Mouse (Mus musculus) right cerebral cortex, postnatal 25 days (tissue): ENCODE results near the gene Pmfbp1.

Experiments used
- DNase-seq: peaks from one replicate; pipeline ENCODE4 v3.0.0; 2022

Gene Pmfbp1

DNA sequence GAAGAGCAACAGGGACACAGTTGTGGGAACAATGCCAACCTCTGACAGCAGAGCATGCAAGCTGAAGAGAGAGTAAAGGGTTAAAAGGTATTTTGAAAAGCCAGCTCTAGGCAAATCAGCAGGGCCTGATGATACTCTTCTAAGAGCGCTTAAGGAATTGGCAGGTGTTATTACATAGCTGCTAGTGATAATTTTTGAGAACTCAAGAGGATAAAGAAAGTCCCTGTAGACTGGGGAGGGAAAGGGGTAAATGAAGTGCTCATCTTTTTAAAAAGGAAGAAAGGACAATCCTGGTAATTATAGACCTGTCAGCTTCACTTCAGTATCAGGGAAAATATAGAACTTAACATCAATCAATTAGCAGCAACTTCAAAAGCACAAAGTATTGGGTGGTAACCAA is 9.7 kb downstream of the Pmfbp1 start:
- no peak for DNase-seq

DNA sequence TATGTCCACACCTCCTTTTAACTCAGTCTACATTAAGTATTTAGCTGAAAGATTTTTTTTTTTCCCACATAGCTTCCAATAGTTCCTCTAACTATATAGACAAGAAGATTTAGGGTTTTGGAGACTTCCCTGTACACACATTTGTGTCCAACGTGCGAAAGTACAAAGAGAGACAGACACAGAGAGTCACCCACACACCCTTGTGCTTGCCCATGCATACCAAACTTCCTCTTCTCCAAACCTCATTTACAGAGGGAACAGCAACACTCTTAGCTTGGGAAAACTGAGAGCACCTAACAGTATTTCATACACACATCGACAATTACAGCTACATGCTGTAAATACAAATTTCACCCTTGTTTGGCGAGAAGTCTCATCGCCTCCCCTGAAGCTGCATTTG is 11.7 kb downstream of the Pmfbp1 start:
- DNase-seq = no peak

DNA sequence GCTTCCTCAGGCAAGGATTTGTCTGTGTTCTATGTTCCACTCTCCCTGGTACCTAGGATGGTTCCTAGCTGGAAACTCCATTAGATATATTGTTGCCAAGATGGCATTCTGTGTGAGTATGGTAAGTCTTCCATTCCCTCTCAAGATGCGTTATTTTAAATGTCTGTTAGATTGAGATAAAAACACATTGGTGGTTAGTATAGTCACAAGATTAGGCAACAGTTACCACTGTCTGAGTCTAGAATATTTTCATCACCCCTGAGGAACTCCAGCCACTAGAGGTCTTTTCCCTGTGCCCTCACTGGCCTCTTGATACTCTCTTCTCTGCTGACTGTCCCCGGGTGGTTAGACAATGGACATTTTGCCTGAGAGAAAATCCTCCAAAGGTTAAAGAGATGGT is 30.2 kb downstream of the Pmfbp1 start:
- no peak for DNase-seq

DNA sequence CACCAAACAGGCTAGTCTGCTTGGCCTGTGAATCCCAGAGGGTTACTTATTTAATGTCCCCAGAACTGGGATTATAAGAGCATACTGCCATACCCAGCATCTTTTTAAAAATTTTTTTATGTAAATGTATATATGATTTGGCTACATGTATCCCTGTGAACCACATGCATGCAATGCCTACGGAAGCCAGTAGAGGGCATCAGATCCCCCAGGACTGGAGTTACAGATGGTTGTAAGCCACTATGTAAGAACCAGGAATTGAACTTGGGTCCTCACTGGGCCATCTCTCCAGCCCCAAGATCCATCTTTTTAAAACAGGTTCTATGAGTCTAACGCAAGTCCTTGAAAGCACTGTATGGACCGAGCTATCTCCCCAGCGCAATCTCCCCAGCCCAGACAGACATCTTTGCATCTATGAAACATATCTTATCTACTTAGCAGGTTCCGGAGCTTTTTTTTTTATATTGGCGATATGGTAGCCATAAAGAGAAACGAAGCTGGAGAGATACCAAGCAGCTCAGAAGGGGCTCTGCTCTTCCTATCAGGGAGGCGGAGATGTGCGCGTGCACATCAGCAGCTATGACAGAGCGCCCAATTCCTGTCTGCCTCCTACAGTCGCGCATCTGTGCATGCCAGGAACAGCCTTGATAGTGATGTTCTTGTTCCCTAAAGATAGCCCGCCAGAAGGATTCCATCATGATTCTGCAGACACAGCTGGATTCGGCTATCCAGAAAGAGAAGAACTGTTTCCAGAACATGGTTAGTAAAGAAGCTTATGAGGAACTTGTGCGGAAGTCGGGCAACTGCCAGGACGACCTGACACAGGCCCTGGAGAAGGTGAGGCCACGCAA is 41.5 kb downstream of the Pmfbp1 start:
- no peak for DNase-seq

DNA sequence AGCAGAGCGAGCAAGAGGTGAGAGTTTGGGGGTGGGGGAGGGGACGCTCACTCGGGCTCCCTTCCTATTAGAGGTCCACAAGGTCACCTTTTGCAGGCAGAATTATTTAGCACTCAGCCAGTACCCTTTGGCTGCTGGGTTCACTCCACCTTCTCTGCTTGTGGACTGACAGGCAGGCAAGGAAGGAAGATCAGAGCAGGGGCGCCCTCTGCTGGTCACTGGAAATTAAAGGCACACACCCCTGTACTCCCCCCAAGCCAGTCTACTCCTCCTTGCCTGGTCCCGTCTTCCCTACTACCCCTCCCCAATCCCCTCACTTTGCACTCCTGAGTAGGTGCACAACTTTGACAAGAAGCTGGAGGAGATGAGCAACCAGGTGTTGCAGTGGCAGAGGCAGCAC is 42.9 kb downstream of the Pmfbp1 start:
- peak; percentile 78 for DNase-seq

DNA sequence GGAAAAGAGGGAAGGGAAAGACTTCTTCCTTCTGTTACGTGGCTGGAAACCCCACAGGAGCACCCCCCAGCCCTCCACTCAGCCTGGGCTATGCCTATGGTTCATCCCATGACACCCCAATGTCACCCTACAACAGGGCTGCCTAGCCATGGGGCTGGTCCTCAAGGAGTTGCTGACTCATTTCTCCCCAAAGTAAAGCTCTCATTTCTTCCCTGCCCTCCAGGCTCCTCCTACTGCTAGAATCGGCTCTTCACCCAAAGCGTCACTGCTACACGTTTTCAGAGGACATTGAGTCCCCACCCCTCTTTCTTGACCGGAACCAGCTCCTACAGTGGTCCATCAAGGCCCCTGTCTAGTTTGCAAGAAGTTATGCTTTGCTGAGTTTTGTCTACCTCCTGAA is 48.3 kb downstream of the Pmfbp1 start:
- no peak for DNase-seq

DNA sequence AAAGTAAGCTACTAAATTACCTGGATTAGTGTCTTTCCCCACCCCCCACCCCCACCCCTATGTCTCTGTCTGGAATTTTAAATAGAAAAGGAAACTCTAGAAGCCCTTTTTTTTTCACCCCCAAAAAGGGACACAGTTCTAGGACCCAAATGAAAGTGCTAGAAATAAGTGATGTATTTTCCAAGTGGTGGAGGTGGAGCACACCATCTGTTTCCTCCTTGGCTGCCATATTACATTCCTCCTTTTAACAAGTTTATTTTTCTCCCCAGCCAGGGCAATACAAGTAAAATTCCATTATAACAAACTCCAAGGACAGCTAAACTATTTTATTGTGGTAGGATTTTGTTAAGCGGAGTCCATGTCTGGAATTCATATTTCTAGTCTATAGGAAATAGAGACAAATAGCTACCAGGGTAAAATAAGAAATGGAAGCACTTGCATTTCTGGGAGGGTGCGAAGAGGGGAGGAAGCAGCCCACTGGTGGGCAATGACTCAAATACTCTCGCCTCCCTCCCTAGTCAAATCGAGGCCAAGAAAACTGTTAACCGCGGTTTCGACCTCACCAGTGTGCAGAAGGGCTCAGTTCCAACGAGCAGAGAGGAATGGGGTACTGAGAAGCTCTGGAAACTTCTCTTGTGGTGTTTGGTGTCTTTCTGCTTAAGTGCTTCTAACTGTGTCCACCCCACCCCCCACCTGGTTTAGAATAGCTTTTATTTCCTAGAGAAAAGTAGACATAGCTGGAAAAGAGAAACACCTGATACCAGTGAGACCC is 49.1 kb downstream of the Pmfbp1 start:
- no peak for DNase-seq

DNA sequence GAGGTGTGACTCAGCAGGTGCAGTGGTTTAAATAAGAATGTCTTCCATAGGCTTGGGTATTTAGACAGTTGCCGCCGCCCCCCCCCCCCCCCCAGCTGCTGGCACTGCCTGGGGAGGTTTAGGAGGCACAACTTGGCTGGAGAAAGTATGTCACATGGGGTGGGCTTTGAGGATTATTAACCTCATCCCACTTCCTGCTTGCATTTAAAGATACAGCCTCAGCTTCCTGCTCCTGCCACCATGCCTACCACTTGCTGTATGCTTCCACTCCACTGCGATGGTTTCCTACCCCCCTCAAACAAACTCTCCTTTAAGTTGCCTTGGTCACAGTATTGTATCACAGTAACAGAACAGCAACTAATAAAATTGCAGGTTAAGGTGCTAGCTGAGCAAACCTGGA is 50.2 kb downstream of the Pmfbp1 start:
- no peak for DNase-seq

DNA sequence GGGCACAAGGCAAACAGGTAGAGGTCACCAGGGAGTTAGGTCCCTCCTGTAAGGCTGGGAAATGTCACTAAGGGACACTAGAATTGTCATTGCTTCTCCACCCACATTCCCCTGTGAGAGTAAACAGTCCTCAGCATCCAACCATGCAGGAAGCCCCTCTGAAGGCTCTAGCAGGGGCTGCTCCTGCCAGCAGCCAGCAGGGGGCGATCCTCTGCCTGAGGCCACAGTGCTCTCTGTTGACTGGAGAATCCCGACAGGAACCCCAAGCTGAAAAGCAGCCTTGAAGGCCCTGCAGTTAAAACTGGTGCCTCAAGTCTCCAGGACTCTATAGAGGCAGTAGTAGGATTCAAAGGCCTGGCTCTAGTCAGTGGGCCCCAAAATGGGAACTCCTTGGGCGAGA is 57.8 kb downstream of the Pmfbp1 start:
- no peak for DNase-seq

DNA sequence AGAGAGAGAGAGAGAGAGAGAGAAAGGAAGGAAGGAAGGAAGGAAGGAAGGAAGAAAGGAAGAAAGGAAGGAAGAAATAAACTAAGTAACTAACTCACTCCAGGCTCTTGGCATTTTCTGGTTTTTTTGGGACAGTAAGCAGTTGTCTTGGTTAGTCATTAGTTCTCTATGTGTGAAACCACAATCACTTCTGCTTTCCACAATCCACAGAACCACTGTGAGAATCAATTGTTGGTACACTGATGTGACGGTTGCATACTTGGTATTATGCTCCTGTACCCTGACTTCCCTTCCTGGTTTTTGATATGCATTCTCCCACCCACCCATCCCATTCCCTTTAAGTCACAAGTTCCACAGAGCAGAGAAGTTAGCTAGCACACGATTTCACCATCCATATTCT is 70.1 kb downstream of the Pmfbp1 start:
- no peak for DNase-seq

DNA sequence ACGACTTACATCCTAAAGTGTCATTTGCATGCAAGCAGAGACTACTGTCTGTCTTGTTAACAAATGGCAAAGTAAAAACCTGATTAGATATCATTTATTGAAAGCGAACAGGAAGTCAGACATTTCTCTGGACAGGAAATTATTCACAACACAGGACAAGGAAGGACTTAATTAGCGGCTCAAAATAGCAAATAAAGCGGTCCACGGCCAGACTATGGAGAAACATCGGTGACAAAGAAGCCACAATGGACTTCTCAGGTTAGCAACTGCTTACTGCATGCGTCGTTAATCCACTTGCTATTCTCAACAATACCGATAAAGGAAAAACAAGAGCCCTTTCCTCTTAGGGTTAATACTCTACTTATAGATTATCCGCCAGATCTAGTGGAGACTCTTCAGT is 70.9 kb downstream of the Pmfbp1 start:
- no peak for DNase-seq

DNA sequence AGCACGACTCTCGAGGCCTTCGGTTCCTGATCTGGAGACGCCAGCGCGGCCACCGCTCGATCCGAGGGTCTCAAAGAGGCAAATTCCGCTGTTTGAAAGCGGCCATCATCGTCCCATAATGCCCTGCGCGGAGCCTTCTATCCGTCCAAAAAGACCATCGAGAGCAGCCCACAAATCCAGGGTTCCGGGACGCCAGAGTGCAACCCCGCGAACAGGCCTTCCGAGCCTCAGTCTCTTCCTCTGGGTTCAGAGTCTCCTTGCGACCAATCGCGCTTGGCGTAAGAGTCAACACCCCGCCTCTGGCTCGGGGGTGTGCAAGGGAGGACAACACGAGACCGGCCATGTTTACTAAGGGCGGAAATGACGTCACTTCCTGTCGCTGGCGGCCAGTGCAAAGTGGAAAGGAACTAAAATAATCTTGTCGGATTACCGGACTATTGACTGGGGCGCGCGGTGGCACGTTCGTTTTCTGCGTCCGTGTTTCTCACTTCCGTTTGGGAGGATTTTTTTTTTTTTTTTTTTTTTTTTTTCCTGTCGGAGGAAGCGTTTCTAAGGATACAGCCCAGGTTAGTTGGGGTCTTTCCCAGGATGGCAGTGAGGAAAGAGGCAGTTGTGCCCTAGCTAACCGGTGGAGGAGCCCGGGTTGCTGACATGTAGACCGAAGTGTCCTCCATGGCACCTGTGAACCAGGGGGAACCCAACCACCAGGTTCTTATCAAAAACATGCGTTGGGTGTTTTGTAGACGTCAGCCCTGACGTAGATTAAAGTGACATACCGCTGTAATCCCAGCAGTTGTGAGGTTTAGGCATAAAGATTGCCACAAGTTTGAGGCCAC is 71.9 kb downstream of the Pmfbp1 start, which contains the start of the genes Dhx38 and Txnl4b:
Gene Dhx38 (minus strand): TSS at position 364 of the 836 bp plus-strand sequence.
Gene Txnl4b (plus strand): TSS at position 395 of the 836 bp plus-strand sequence.
- DNase-seq = peak; percentile 99

DNA sequence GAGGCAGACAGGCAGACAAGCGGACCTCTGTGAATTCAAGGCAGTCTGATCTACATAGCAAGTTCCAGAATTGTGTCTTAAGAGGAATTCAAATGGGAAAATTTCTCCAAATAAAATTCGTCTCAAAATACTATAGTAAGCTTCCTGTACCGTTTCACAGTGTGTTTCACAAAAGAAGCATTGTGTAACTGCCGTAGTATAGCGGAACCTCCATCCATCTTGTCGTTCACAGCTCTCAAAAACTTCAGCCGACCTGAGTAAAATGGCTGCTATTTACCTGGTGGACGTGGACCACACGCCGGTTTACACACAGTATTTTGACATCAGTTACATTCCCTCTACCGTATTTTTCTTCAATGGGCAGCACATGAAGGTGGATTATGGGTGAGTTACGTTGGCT is 77.3 kb downstream of the Pmfbp1 start:
- no peak for DNase-seq

DNA sequence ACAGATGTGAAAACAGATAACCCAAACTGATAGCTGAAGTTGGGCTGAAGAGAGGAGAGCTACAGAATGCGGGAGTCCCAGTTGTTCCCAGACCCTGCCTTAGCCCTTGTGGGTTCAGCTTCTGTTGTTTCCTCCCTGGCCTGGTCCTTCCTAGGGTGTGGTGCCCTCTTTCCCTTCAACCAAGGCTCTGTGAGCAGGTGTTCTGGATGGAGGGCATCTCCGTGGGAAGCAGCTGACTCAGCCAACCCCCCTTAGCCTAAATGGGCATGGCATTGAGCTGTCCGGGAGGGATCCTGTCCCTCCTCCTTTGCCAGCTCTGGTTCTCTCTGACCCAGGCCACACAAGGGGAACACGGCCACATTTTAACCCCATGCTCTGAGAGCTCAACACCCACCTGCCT is 82.5 kb downstream of the Pmfbp1 start:
- no peak for DNase-seq

DNA sequence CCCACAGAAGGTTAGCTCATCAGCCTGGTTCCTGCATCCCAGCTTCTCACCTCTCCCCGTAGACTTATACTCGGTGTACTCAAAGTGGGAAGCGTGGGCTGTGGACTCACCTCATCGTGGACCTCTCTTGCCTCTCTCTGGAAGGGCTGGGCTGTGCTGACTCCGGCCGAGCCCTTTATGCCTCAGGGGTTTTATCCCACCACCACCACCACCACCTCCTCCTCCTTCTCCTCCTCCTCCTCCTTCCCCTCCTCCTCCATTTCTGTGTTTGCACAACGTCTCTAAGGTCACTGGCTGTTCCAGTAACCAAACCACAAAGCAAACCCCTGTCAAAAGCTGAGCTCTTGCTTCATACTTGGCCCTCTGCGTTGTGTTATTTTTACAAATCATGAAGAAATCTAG is 85.1 kb downstream of the Pmfbp1 start, which contains the start of gene Hp:
Gene Hp (minus strand): TSS at position 273 of the 402 bp plus-strand sequence.
- DNase-seq = no peak

DNA sequence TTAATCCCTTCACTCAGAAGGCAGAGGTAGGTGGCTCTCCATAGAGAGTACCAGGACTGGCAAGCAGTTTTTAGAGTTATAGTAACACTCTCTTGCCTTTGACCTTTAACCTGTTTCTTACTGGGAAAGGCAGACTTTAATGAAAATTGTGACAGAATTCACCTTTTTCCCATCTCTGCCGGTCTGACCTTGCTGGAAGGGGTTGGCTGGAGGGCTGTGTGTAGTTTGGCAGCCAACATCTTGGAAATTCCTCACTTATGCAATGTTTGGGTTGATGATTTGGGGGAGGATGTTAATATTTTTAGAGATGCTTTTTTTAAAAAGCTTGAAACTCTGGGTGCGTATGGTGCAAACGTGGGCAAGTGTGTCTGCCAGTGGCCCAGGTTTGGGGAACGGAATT is 90.5 kb downstream of the Pmfbp1 start:
- DNase-seq = no peak

DNA sequence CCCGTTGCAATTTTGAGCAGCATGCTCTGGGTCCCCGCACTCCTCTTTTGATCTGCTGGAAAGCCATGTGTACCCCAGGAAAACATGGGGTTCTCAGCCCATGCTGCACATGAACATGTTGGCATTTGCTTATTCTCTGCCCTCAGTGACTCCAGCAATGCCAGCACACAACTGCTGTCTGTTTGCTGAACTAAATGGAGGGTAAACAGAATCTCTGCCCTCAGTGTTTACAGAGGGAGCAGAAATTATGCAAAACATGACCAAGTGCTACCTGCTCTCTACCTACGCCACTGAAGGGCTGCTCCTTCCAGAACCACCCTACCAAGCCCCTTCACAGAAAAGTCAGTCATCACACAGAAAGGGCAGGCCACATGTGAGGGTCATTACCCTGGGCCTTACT is 91.0 kb downstream of the Pmfbp1 start:
- DNase-seq = no peak

DNA sequence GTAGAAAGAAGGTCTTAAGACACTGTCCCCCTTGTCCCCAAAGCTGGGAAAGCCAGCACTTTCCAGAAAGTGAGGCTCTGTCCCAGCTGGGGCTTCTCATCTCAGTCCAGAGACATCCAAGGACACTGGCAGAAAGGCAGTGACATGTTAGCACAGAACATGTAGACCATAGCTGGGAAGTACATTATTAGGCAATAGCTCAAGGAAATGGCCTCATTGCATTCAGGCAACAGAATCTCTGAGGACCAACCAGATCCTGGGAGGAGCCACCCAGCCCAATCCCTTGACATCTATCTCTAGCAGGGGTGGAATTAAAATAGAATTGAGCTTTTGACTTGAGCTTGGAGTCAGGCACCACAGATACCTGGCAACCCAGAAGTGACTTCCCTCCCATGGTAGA is 91.8 kb downstream of the Pmfbp1 start:
- DNase-seq = no peak

DNA sequence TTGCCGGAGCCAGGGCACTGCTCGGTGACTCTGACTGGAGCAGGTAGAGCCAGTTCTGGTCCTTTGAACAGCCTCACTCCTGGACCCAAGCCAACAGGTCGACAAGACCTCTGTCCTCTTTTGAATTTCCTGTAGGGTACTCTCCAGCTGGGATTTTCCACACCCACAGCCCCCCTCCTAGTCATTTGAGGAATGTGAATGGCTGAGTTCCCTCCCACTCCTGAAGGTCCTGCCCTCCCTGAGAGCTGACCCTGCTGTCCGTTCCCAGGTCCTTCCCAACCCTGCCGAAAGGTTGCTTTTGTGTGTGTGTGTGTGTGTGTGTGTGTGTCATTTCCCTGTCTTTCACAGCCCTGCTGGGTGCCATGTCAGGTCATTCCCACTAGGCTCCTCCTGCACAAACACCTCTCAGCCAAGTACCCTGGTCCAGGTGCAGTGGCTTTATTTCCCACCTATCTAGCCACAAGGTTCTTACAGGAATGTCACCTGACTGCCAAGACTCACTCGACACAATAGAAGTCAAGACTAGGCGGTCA is 93.2 kb downstream of the Pmfbp1 start:
- DNase-seq = no peak

DNA sequence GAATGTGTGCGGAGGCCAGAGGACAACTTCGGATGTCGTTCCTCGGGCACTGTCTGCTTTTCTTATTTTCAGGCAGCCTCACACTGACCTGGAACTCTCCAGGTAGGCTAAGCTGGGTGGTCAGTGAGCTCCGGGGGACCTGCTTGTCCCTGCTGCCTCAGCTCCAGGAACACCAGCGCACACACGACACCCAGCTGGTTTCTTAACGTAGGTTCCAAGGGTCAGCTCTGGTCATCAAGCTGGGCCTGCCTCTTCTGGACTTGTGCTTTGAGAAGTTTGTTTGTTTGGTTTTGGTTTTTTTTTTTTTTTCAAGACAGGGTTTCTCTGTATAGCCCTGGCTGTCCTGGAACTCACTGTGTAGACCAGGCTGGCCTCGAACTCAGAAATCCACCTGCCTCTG is 97.1 kb downstream of the Pmfbp1 start:
- DNase-seq = no peak

DNA sequence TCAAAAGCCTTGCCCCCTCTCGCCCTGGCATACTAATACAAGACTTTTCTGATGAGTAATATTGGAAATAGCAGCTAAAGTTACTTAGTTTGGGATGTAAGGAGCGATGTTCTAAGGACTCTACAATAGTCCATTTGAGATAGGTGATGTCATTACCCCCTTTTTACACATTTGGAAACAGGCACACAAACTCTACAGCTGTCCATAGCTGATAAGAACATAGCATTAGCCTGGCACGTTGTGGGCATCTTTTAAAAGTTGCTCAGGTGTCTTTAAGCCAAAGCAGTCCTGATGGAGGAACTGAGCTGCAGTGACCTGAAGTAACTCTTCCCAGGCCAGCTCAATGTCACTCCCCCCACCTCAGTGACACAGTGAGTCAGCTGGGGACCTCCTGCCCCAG is 97.5 kb downstream of the Pmfbp1 start:
- no peak for DNase-seq

DNA sequence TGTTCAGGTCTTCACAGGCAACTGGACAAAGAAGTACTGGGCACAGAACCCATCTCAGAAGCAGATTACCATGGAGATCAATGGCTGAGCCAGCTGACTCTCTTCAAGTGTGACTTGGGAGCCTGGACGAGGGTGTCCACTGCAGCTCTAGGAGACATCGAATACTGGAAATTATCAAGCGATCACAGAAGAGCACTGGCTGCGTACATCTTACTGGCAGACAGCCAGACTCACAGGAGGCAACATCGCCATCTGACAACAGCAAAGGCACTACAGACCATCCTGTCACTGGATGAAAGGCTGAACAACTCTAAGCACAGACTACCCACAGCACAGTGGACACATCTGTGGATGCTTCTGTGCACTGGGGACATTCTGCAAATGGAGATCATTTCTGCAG is 98.3 kb downstream of the Pmfbp1 start:
- no peak for DNase-seq
